Mouse (Mus musculus): ENCODE measurements around the gene Ric1.
"Not testable (repeated sequence)": the region's sequence is repeated elsewhere in the genome, so short reads cannot be mapped to it uniquely, and the experiment has no call there.

The Ric1 gene

GRCm38 (mm10) chr19:29534030-29534429 is 11.9 kb downstream of the Ric1 start:
- DNase-seq, result no peak

- peak; percentile 52 for DNase-seq
These were observed 20.3 kb downstream of the Ric1 start for GRCm38 (mm10) chr19:29542256-29542970.

GRCm38 (mm10) chr19:29544026-29544425 is 21.9 kb downstream of the Ric1 start:
- no peak for DNase-seq

- no peak for DNase-seq
These were observed 28.5 kb downstream of the Ric1 start for GRCm38 (mm10) chr19:29550618-29551017.

GRCm38 (mm10) chr19:29551128-29551527 is 29.0 kb downstream of the Ric1 start:
- DNase-seq, result no peak

GRCm38 (mm10) chr19:29551980-29552379 is 29.9 kb downstream of the Ric1 start:
- not testable (repeated sequence) for DNase-seq

- DNase-seq, result not testable (repeated sequence)
These were observed 35.2 kb downstream of the Ric1 start for GRCm38 (mm10) chr19:29557171-29557845.

GRCm38 (mm10) chr19:29562166-29562565 is 40.1 kb downstream of the Ric1 start:
- DNase-seq, result no peak

GRCm38 (mm10) chr19:29562603-29563002 is 40.5 kb downstream of the Ric1 start:
- no peak for DNase-seq

GRCm38 (mm10) chr19:29563258-29563779 is 41.2 kb downstream of the Ric1 start:
- DNase-seq, result peak; percentile 32

- no peak for DNase-seq
These were observed 44.4 kb downstream of the Ric1 start for GRCm38 (mm10) chr19:29566512-29566911.

GRCm38 (mm10) chr19:29582439-29582838 is 60.4 kb downstream of the Ric1 start:
- DNase-seq, result no peak

- no peak for DNase-seq
These were observed 61.7 kb downstream of the Ric1 start for GRCm38 (mm10) chr19:29583734-29584133.

- not testable (repeated sequence) for DNase-seq
These were observed 71.7 kb downstream of the Ric1 start for GRCm38 (mm10) chr19:29593783-29594182.

GRCm38 (mm10) chr19:29596276-29596675 is 74.2 kb downstream of the Ric1 start:
- no peak for DNase-seq

GRCm38 (mm10) chr19:29596985-29597384 is 74.9 kb downstream of the Ric1 start:
- DNase-seq, result no peak

GRCm38 (mm10) chr19:29598981-29599380 is 76.9 kb downstream of the Ric1 start:
- no peak for DNase-seq

- DNase-seq, result no peak
These were observed 81.7 kb downstream of the Ric1 start for GRCm38 (mm10) chr19:29603548-29604353.

GRCm38 (mm10) chr19:29604653-29605052 is 82.6 kb downstream of the Ric1 start:
- no peak for DNase-seq

- no peak for DNase-seq
These were observed 85.4 kb downstream of the Ric1 start for GRCm38 (mm10) chr19:29607521-29607920.

GRCm38 (mm10) chr19:29608212-29608611 is 86.1 kb downstream of the Ric1 start:
- no peak for DNase-seq

- DNase-seq, result no peak
These were observed 88.8 kb downstream of the Ric1 start for GRCm38 (mm10) chr19:29610907-29611306.

GRCm38 (mm10) chr19:29612102-29612501 is 90.0 kb downstream of the Ric1 start:
- DNase-seq, result no peak
